9 mouse cellular contexts compared by ENCODE assay signal in genomic region chr3:115758455-115758912, GRCm38 (mm10). TPM values are rescaled to one million over a fixed set of nuclear protein-coding genes. Genes with fewer than 3 reads are reported as not detected.
DNase-seq lines count a peak whose midpoint lies in the region; ATAC-seq and TF ChIP-seq lines count a peak whose summit lies in the region.
"Had no signal": no experiment of that assay in that cellular context is flagged by ENCODE, and none has a peak within 500 bp of the region (broad histone marks: within the 10 kb centered on the region; RNA-seq: fewer than 3 reads in every experiment).

No protein-coding gene starts in this region.

- ATAC-seq in hindbrain, embryonic 11.5 days (ENCODE audit: low FRiP score) = no peak
- peak; percentile 67 for ATAC-seq in heart, embryonic 14.5 days (ENCODE audit: insufficient number of reproducible peaks, insufficient read depth, low FRiP score, low read depth)
- peak; percentile 68 for ATAC-seq in liver, embryonic 16.5 days (ENCODE audit: low read depth)
- no peak for ATAC-seq in neural tube, embryonic 15.5 days (ENCODE audit: low FRiP score)
- ATAC-seq in frontal cortex, adult (ENCODE audit: low TSS enrichment) = no peak

- TF ChIP-seq RAD21 in MEL (IDR thresholded peaks at IDR 0.05; ENCODE audit: low read depth, low read length) = no peak

- no peak overlapping the region for H3K27ac ChIP-seq in hindbrain, embryonic 10.5 days
- H3K27ac ChIP-seq in hindbrain, embryonic 11.5 days (ENCODE audit: low read depth, low read length) = no peak overlapping the region
- no peak overlapping the region for H3K27ac ChIP-seq in MEL (ENCODE audit: control insufficient read depth, low read depth, low read length)
- H3K27ac ChIP-seq in heart, embryonic 14.5 days (replicated peaks in 1 of 2; ENCODE audit: control insufficient read depth in 1 of 2, insufficient read depth in 1 of 2, low read depth in 2 of 2, low read length in 2 of 2) = peak overlapping the region; percentile 81 to 86
- H3K27ac ChIP-seq in liver, embryonic 16.5 days (ENCODE audit: low read length) = no peak overlapping the region
- no peak overlapping the region for H3K27ac ChIP-seq in neural tube, embryonic 15.5 days (replicated peaks)

- no peaks in the 10 kb centered on the region for H3K79me2 ChIP-seq in MEL (ENCODE audit: control insufficient read depth, insufficient read depth, low read length, poor library complexity)

- no peak overlapping the region for H3K4me2 ChIP-seq in hindbrain, embryonic 11.5 days (replicated peaks; ENCODE audit: low read depth, low read length)
- peak overlapping the region; percentile 50 for H3K4me2 ChIP-seq in heart, embryonic 14.5 days (ENCODE audit: low read length)
- H3K4me2 ChIP-seq in liver, embryonic 16.5 days (ENCODE audit: low read depth, low read length) = peak overlapping the region; percentile 53
- H3K4me2 ChIP-seq in neural tube, embryonic 15.5 days = no peak overlapping the region

- 15% methylated on average over 9 of the region's 9 CpGs for WGBS in hindbrain, embryonic 10.5 days
- WGBS in hindbrain, embryonic 11.5 days = 17% methylated on average over 9 of the region's 9 CpGs
- WGBS in heart, embryonic 14.5 days = 4% methylated on average over 9 of the region's 9 CpGs
- WGBS in liver, embryonic 16.5 days (ENCODE audit: insufficient replicate concordance) = 7% methylated on average over 9 of the region's 9 CpGs
- WGBS in neural tube, embryonic 15.5 days = 21% methylated on average over 9 of the region's 9 CpGs

- H3K36me3 ChIP-seq in hindbrain, embryonic 10.5 days = no peaks in the 10 kb centered on the region
- H3K36me3 ChIP-seq in hindbrain, embryonic 11.5 days (ENCODE audit: control insufficient read depth, insufficient read depth, low read length) = no peaks in the 10 kb centered on the region
- 0 out of 4 replicates have a peak, but pooled peaks cover 0 to 2% of the 10 kb centered on the region in 2 experiments for H3K36me3 ChIP-seq in MEL (ENCODE audit: control insufficient read depth in 1 of 2, insufficient read depth in 2 of 2, low read length in 2 of 2)
- no peaks in the 10 kb centered on the region for H3K36me3 ChIP-seq in heart, embryonic 14.5 days (ENCODE audit: control insufficient read depth, insufficient read depth, low read length)
- no peaks in the 10 kb centered on the region for H3K36me3 ChIP-seq in liver, embryonic 16.5 days (ENCODE audit: control insufficient read depth, insufficient read depth)
- no peaks in the 10 kb centered on the region for H3K36me3 ChIP-seq in neural tube, embryonic 15.5 days

- peak; percentile 25 for DNase-seq in hindbrain, embryonic 10.5 days (ENCODE audit: low spot score)
- no peak for DNase-seq in hindbrain, embryonic 11.5 days (ENCODE audit: low spot score)
- peak; percentile 9 for DNase-seq in MEL (ENCODE audit: low read depth, low spot score)
- no peak for DNase-seq in cerebellum, adult 8-10 months

- no peaks in the 10 kb centered on the region for H3K9me3 ChIP-seq in hindbrain, embryonic 10.5 days
- H3K9me3 ChIP-seq in hindbrain, embryonic 11.5 days (ENCODE audit: control insufficient read depth, low read length) = no peaks in the 10 kb centered on the region
- no peaks in the 10 kb centered on the region for H3K9me3 ChIP-seq in MEL (replicated peaks; ENCODE audit: insufficient read depth, low read length)
- no peaks in the 10 kb centered on the region for H3K9me3 ChIP-seq in heart, embryonic 14.5 days (ENCODE audit: control insufficient read depth, low read length)
- no peaks in the 10 kb centered on the region for H3K9me3 ChIP-seq in liver, embryonic 16.5 days (replicated peaks; ENCODE audit: control insufficient read depth, low read length)
- H3K9me3 ChIP-seq in neural tube, embryonic 15.5 days (replicated peaks) = no peaks in the 10 kb centered on the region

- no peak for TF ChIP-seq POLR2A in MEL (IDR thresholded peaks at IDR 0.05; ENCODE audit: control insufficient read depth in 1 of 2, insufficient read depth in 1 of 2, low read depth in 1 of 2, low read length in 2 of 2, poor library complexity in 1 of 2)

- no peaks in the 10 kb centered on the region for H3K27me3 ChIP-seq in hindbrain, embryonic 10.5 days (ENCODE audit: insufficient read depth, poor library complexity, severe bottlenecking)
- no peaks in the 10 kb centered on the region for H3K27me3 ChIP-seq in hindbrain, embryonic 11.5 days (ENCODE audit: control insufficient read depth, insufficient read depth, low read length)
- H3K27me3 ChIP-seq in MEL (ENCODE audit: control insufficient read depth in 1 of 2, insufficient read depth in 2 of 2, low read length in 2 of 2) = peaks cover 0 to 1% of the 10 kb centered on the region in 2 experiments; a peak in 1 of 4 replicates
- no peaks in the 10 kb centered on the region for H3K27me3 ChIP-seq in heart, embryonic 14.5 days (ENCODE audit: control insufficient read depth, insufficient read depth, low read length)
- no peaks in the 10 kb centered on the region for H3K27me3 ChIP-seq in liver, embryonic 16.5 days (ENCODE audit: control insufficient read depth, insufficient read depth, low read depth, low read length)
- H3K27me3 ChIP-seq in neural tube, embryonic 15.5 days (replicated peaks) = no peaks in the 10 kb centered on the region

- TF ChIP-seq CTCF in MEL (IDR thresholded peaks at IDR 0.05 in 2 of 3, conservative IDR thresholded peaks at IDR 0.05 in 1 of 3; ENCODE audit: control insufficient read depth in 1 of 3, insufficient read depth in 1 of 3, low read depth in 2 of 3, low read length in 3 of 3, poor library complexity in 1 of 3, severe bottlenecking in 1 of 3) = no peak

- H3K4me3 ChIP-seq in hindbrain, embryonic 10.5 days = no peak overlapping the region; the same call in 1 of the 2 replicates
- H3K4me3 ChIP-seq in hindbrain, embryonic 11.5 days (ENCODE audit: low read depth, low read length) = no peak overlapping the region
- H3K4me3 ChIP-seq in MEL (ENCODE audit: control insufficient read depth in 1 of 2, insufficient read depth in 1 of 2, low read depth in 2 of 2, low read length in 2 of 2) = no peak overlapping the region
- H3K4me3 ChIP-seq in heart, embryonic 14.5 days (ENCODE audit: control insufficient read depth in 1 of 2, insufficient read depth in 1 of 2, low read depth in 1 of 2, low read length in 2 of 2) = peak overlapping the region; percentile 3 to 12; a peak in 3 of 4 replicates
- peak overlapping the region; percentile 26 for H3K4me3 ChIP-seq in liver, embryonic 16.5 days (ENCODE audit: low read depth, low read length)
- H3K4me3 ChIP-seq in neural tube, embryonic 15.5 days (replicated peaks) = no peak overlapping the region
- H3K4me3 ChIP-seq: myocyte had no signal

- TF ChIP-seq EP300 in MEL (IDR thresholded peaks at IDR 0.05; ENCODE audit: low read depth in 1 of 2, low read length in 2 of 2) = no peak

- no peak overlapping the region for H3K9ac ChIP-seq in hindbrain, embryonic 11.5 days (ENCODE audit: low read depth, low read length)
- no peak overlapping the region for H3K9ac ChIP-seq in MEL (ENCODE audit: control insufficient read depth, low read depth, low read length, poor library complexity, severe bottlenecking)
- H3K9ac ChIP-seq in heart, embryonic 14.5 days (ENCODE audit: low read length) = peak overlapping the region; percentile 12; the same call in 1 of the 2 replicates
- no peak overlapping the region; the same call in none of the 2 replicates for H3K9ac ChIP-seq in liver, embryonic 16.5 days (ENCODE audit: low read depth, low read length)
- H3K9ac ChIP-seq in neural tube, embryonic 15.5 days (replicated peaks) = no peak overlapping the region

- H3K4me1 ChIP-seq in hindbrain, embryonic 10.5 days (replicated peaks) = peaks cover 6% of the 10 kb centered on the region
- no peaks in the 10 kb centered on the region for H3K4me1 ChIP-seq in hindbrain, embryonic 11.5 days (replicated peaks; ENCODE audit: control insufficient read depth, insufficient read depth, low read length)
- peaks cover 0 to 4% of the 10 kb centered on the region in 2 experiments; a peak in 1 of 4 replicates for H3K4me1 ChIP-seq in MEL (ENCODE audit: control insufficient read depth in 1 of 2, insufficient read depth in 2 of 2, low read length in 2 of 2)
- H3K4me1 ChIP-seq in heart, embryonic 14.5 days (ENCODE audit: control insufficient read depth in 2 of 2, insufficient read depth in 2 of 2, low read length in 2 of 2) = peaks cover 14 to 27% of the 10 kb centered on the region in 2 experiments
- H3K4me1 ChIP-seq in liver, embryonic 16.5 days (ENCODE audit: control insufficient read depth, low read depth, low read length) = peaks cover 5% of the 10 kb centered on the region
- 0 out of 2 replicates have a peak, but pooled peaks cover 3% of the 10 kb centered on the region for H3K4me1 ChIP-seq in neural tube, embryonic 15.5 days

TF ChIP-seq in MEL, 35 proteins besides CTCF, POLR2A, EP300 and RAD21 (continues in another document):
- no peak for TF ChIP-seq CHD1 (IDR thresholded peaks at IDR 0.05; ENCODE audit: low read depth, low read length)
- no peak for TF ChIP-seq TBP (IDR thresholded peaks at IDR 0.05; ENCODE audit: low read depth, low read length)
- TF ChIP-seq SIN3A (IDR thresholded peaks at IDR 0.05; ENCODE audit: low read length) = no peak
- TF ChIP-seq MAX (IDR thresholded peaks at IDR 0.05; ENCODE audit: low read length) = no peak
- TF ChIP-seq KAT2A (conservative IDR thresholded peaks at IDR 0.05; ENCODE audit: low read depth, low read length) = no peak
- TF ChIP-seq ZC3H11A (IDR thresholded peaks at IDR 0.05; ENCODE audit: low read depth, low read length) = no peak
- no peak for TF ChIP-seq MAZ (IDR thresholded peaks at IDR 0.05; ENCODE audit: low read depth, low read length)
- TF ChIP-seq MXI1 (IDR thresholded peaks at IDR 0.05; ENCODE audit: low read depth, low read length) = no peak
- no peak for TF ChIP-seq JUND (IDR thresholded peaks at IDR 0.05; ENCODE audit: low read depth, low read length)
- TF ChIP-seq USF2 (IDR thresholded peaks at IDR 0.05; ENCODE audit: borderline replicate concordance in 1 of 2, insufficient read depth in 1 of 2, low read depth in 1 of 2, low read length in 2 of 2) = no peak
- no peak for TF ChIP-seq MYC (IDR thresholded peaks at IDR 0.05; ENCODE audit: low read depth, low read length)
- TF ChIP-seq SMC3 (IDR thresholded peaks at IDR 0.05; ENCODE audit: low read depth, low read length) = no peak
- no peak for TF ChIP-seq ZKSCAN1 (IDR thresholded peaks at IDR 0.05; ENCODE audit: low read depth, low read length)

RNA-seq across cellular contexts. Expression of gene S1pr1, which starts 43.6 kb away (rescaled TPM):
- 12.1 and 12.8 TPM in 2 replicates for polyA plus RNA-seq in hindbrain, embryonic 10.5 days (2016; fragmentation: Nextera tagmentation; extraction: Ambion mirVana)
- 13.8 and 14.1 TPM in 2 replicates for polyA plus RNA-seq in hindbrain, embryonic 11.5 days (2014; fragmentation: Nextera tagmentation; extraction: Ambion mirVana)
- total RNA-seq in MEL (2012; rRNA removed) = 0.08 and 0.10 TPM in 2 replicates
- under 1 TPM in 1 of 2 experiments, not detected in 1; 0.13 TPM for polyA plus RNA-seq in MEL (2012; ENCODE audit: insufficient read depth in 1 of 2, insufficient read length in 2 of 2, low read depth in 1 of 2, low replicate concordance in 2 of 2, missing spikeins in 1 of 2)
- polyA plus RNA-seq in heart, embryonic 14.5 days (2014; fragmentation: Nextera tagmentation; extraction: Ambion mirVana) = 74.7 and 79.5 TPM in 2 replicates
- 10.4 TPM in 2 replicates for polyA plus RNA-seq in liver, embryonic 16.5 days (2015; fragmentation: Nextera tagmentation; extraction: Ambion mirVana)
- polyA plus RNA-seq in neural tube, embryonic 15.5 days (2015; fragmentation: Nextera tagmentation; extraction: Ambion mirVana) = 30.5 TPM in 2 replicates

Comparison
In these comparisons a context has a peak if more than half of its experiments do, and no peak if none do; other contexts are left out.
1. DNase-seq: peak in hindbrain, embryonic 10.5 days (single experiment) and MEL (single experiment); none in hindbrain, embryonic 11.5 days (single experiment) and cerebellum, adult 8-10 months (single experiment).
2. H3K27ac ChIP-seq: peak in heart, embryonic 14.5 days (2 of 2); none in hindbrain, embryonic 10.5 days (single experiment), hindbrain, embryonic 11.5 days (single experiment), MEL (single experiment), liver, embryonic 16.5 days (single experiment) and neural tube, embryonic 15.5 days (single experiment).
3. H3K4me3 ChIP-seq: peak in heart, embryonic 14.5 days (2 of 2) and liver, embryonic 16.5 days (single experiment); none in hindbrain, embryonic 10.5 days (single experiment), hindbrain, embryonic 11.5 days (single experiment), MEL (0 of 2) and neural tube, embryonic 15.5 days (single experiment).
4. ATAC-seq: peak in heart, embryonic 14.5 days (single experiment) and liver, embryonic 16.5 days (single experiment); none in hindbrain, embryonic 11.5 days (single experiment), neural tube, embryonic 15.5 days (single experiment) and frontal cortex, adult (single experiment).
5. H3K4me2 ChIP-seq: peak in heart, embryonic 14.5 days (single experiment) and liver, embryonic 16.5 days (single experiment); none in hindbrain, embryonic 11.5 days (single experiment) and neural tube, embryonic 15.5 days (single experiment).
6. RNA of gene S1pr1, which starts 43.6 kb away (polyA plus RNA-seq): 74.7 to 79.5 TPM in heart, embryonic 14.5 days, 30.5 TPM in neural tube, embryonic 15.5 days, 13.8 to 14.1 TPM in hindbrain, embryonic 11.5 days, 12.1 to 12.8 TPM in hindbrain, embryonic 10.5 days and 10.4 TPM in liver, embryonic 16.5 days; 0.13 TPM in MEL; every median in the first group is over 10 times any median in the second.